Mouse (Mus musculus) embryonic fibroblast, embryonic 13.5 days (primary cell): Measurements from ENCODE around the gene Fam76b.

Experiments used
- CTCF ChIP-seq: IDR thresholded peaks from 2 replicates; pipeline ENCODE4 v1.5.1; 2011; ENCODE audit warnings: mild to moderate bottlenecking, control low read depth, low read length, moderate library complexity, borderline replicate concordance; ENCODE audit not compliant: insufficient read depth
- POLR2A ChIP-seq: IDR thresholded peaks from 2 replicates; pipeline ENCODE4 v1.6.1; 2011; ENCODE audit warnings: low read depth, mild to moderate bottlenecking, control low read depth, low read length, moderate library complexity

DNA sequence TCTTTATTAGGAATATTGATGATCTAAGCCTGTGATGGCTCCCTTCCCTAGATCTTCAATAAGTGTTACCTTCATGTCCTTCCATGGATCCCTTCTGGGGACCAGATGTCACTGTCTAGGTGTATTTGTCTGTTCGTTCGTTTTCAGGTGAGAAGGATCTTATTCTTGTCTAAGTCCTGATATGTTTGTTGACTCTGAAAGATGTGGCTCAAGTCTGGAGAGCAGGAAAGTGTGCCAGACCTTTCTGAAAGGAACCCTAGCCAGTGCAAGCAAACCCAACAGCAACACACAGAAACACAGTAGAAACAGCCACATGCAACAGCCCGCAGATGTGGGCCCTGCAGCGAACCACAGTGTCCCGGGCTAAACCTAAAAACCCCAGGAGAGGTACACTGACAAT lies 61.5 kb downstream of the Fam76b start:
- TF ChIP-seq CTCF = no peak
- TF ChIP-seq POLR2A = no peak
